9 mouse cellular contexts compared by ENCODE assay signal in genomic region chr9:58060677-58061667, GRCm38 (mm10). TPM values are rescaled to one million over a fixed set of nuclear protein-coding genes. Genes with fewer than 3 reads are reported as not detected.
DNase-seq lines count a peak whose midpoint lies in the region; ATAC-seq and TF ChIP-seq lines count a peak whose summit lies in the region.
"Had no signal": no experiment of that assay in that cellular context is flagged by ENCODE, and none has a peak within 500 bp of the region (broad histone marks: within the 10 kb centered on the region; RNA-seq: fewer than 3 reads in every experiment).

No protein-coding gene starts in this region.

- H3K36me3 ChIP-seq in hindbrain, embryonic 12.5 days = no peaks in the 10 kb centered on the region
- H3K36me3 ChIP-seq in stomach, postnatal 0 days (ENCODE audit: control insufficient read depth, insufficient read depth, low read length) = no peaks in the 10 kb centered on the region

- no peaks in the 10 kb centered on the region for H3K9me3 ChIP-seq in hindbrain, embryonic 12.5 days (replicated peaks)
- H3K9me3 ChIP-seq in stomach, postnatal 0 days (ENCODE audit: control insufficient read depth, low read length) = no peaks in the 10 kb centered on the region

- no peak for TF ChIP-seq POLR2A in brain, embryonic 14.5 days (IDR thresholded peaks at IDR 0.05; ENCODE audit: borderline replicate concordance, extremely low read depth, insufficient read depth, insufficient read length, poor library complexity, severe bottlenecking)

- ATAC-seq in hindbrain, embryonic 12.5 days (ENCODE audit: low FRiP score) = peak; percentile 67
- ATAC-seq in stomach, postnatal 0 days (ENCODE audit: low FRiP score, low TSS enrichment) = no peak

- 8% methylated on average over 23 of the region's 23 CpGs for WGBS in hindbrain, embryonic 12.5 days
- WGBS in stomach, postnatal 0 days = 10% methylated on average over 23 of the region's 23 CpGs

- H3K4me2 ChIP-seq in hindbrain, embryonic 12.5 days (replicated peaks) = peak overlapping the region; percentile 11; the same call in 1 of the 2 replicates
- H3K4me2 ChIP-seq in stomach, postnatal 0 days (replicated peaks; ENCODE audit: low read depth) = no peak overlapping the region

- H3K27ac ChIP-seq in hindbrain, embryonic 12.5 days = peak overlapping the region; percentile 82
- no peak overlapping the region for H3K27ac ChIP-seq in stomach, postnatal 0 days (replicated peaks)
- H3K27ac ChIP-seq: macrophage had no signal

- peaks cover 56% of the 10 kb centered on the region for H3K4me1 ChIP-seq in hindbrain, embryonic 12.5 days
- H3K4me1 ChIP-seq in stomach, postnatal 0 days (replicated peaks; ENCODE audit: control insufficient read depth, insufficient read depth) = no peaks in the 10 kb centered on the region

- no peak for TF ChIP-seq CTCF in brain, embryonic 14.5 days (IDR thresholded peaks at IDR 0.05; ENCODE audit: borderline replicate concordance, extremely low read depth, insufficient read depth, insufficient read length)
- TF ChIP-seq CTCF in stomach, postnatal 0 days (IDR thresholded peaks at IDR 0.05; ENCODE audit: low read depth) = no peak

- DNase-seq in cerebellum, postnatal 10 days = peak; percentile 58 to 63
- DNase-seq in cerebellum, adult 18-20 months = no peak
- peak; percentile 41 for DNase-seq in 3134 (ENCODE audit: extremely low read depth, insufficient read length, low spot score)
- DNase-seq in brain, embryonic 14.5 days (ENCODE audit: low read depth) = peak; percentile 87
- peak; percentile 59 to 73 for DNase-seq in lung, postnatal 4 days
- peak; percentile 72 for DNase-seq in stomach, postnatal 0 days (ENCODE audit: low spot score)
- DNase-seq in left cerebral cortex, adult 9 months (ENCODE audit: low spot score in 2 of 2) = no peak

- no peak overlapping the region for H3K9ac ChIP-seq in hindbrain, embryonic 12.5 days
- no peak overlapping the region for H3K9ac ChIP-seq in stomach, postnatal 0 days (ENCODE audit: low read length)

- peaks cover 27% of the 10 kb centered on the region for H3K27me3 ChIP-seq in hindbrain, embryonic 12.5 days
- H3K27me3 ChIP-seq in stomach, postnatal 0 days (ENCODE audit: control insufficient read depth, insufficient read depth, low read length) = no peaks in the 10 kb centered on the region

- TF ChIP-seq EP300 in stomach, postnatal 0 days (optimal IDR thresholded peaks at IDR 0.05) = no peak

- no peak overlapping the region for H3K4me3 ChIP-seq in hindbrain, embryonic 12.5 days
- H3K4me3 ChIP-seq in stomach, postnatal 0 days (ENCODE audit: low read depth, low read length) = no peak overlapping the region

RNA-seq across cellular contexts. Expression of gene Stra6, which starts 2.6 kb away (rescaled TPM):
- 14.2 and 18.6 TPM in 2 replicates for polyA plus RNA-seq in brain, embryonic 14.5 days (2012; rRNA removed)
- 14.8 and 17.6 TPM in 2 replicates for polyA plus RNA-seq in hindbrain, embryonic 12.5 days (2016; fragmentation: Nextera tagmentation; extraction: Ambion mirVana)
- 0.18 and 0.56 TPM in 2 replicates for polyA plus RNA-seq in stomach, postnatal 0 days (2015; fragmentation: Nextera tagmentation; extraction: Ambion mirVana)
- polyA plus RNA-seq: macrophage had no signal

RNA-seq across cellular contexts. Expression of gene Cyp11a1, which starts 54.8 kb away (rescaled TPM):
- 0.66 and 0.68 TPM in 2 replicates for polyA plus RNA-seq in brain, embryonic 14.5 days (2012; rRNA removed)
- polyA plus RNA-seq in hindbrain, embryonic 12.5 days (2016; fragmentation: Nextera tagmentation; extraction: Ambion mirVana) = 0.17 and 0.38 TPM in 2 replicates
- polyA plus RNA-seq in stomach, postnatal 0 days (2015; fragmentation: Nextera tagmentation; extraction: Ambion mirVana) = 0.98 and 1.0 TPM in 2 replicates
- polyA plus RNA-seq: macrophage had no signal

RNA-seq across cellular contexts. Expression of gene Ccdc33, which starts 57.7 kb away (rescaled TPM):
- polyA plus RNA-seq in brain, embryonic 14.5 days (2012; rRNA removed) = 0.89 and 1.2 TPM in 2 replicates
- 1.0 and 1.5 TPM in 2 replicates for polyA plus RNA-seq in hindbrain, embryonic 12.5 days (2016; fragmentation: Nextera tagmentation; extraction: Ambion mirVana)
- 0.18 TPM in 1 of 2 replicates, not detected in the other for polyA plus RNA-seq in stomach, postnatal 0 days (2015; fragmentation: Nextera tagmentation; extraction: Ambion mirVana)
- polyA plus RNA-seq: macrophage had no signal

Comparison
In these comparisons a context has a peak if more than half of its experiments do, and no peak if none do; other contexts are left out.
1. DNase-seq: peak in cerebellum, postnatal 10 days (2 of 2), 3134 (single experiment), brain, embryonic 14.5 days (single experiment), lung, postnatal 4 days (2 of 2) and stomach, postnatal 0 days (single experiment); none in cerebellum, adult 18-20 months (0 of 2) and left cerebral cortex, adult 9 months (0 of 2).